Mouse (Mus musculus): ENCODE data around the gene Clca4b.
"Not testable (repeated sequence)": the region's sequence is repeated elsewhere in the genome, so short reads cannot be mapped to it uniquely, and the experiment has no call there.

The Clca4b gene

DNA sequence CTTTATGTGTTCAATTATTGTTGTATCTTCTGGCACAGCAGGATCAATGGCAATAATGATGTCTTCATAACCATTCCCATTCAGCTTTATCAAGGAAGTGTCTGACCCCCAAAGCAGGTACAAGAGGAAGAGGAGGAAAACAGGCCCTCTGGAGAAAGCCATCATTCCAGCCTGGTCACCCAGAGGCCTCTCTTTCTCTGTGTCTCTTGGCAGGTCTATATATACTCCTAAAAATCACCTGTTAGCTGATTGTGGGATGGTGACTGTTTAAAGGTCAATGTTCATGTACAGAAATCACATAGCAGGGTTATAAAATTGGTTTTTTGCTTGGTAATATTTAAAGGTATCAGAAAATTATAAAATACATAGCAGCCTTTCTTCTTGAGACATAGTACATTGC, at the start of gene Clca4b:
Gene Clca4b, minus strand, starts transcription at position 195 of the 400 bp plus-strand sequence.
- no peak for DNase-seq

DNA sequence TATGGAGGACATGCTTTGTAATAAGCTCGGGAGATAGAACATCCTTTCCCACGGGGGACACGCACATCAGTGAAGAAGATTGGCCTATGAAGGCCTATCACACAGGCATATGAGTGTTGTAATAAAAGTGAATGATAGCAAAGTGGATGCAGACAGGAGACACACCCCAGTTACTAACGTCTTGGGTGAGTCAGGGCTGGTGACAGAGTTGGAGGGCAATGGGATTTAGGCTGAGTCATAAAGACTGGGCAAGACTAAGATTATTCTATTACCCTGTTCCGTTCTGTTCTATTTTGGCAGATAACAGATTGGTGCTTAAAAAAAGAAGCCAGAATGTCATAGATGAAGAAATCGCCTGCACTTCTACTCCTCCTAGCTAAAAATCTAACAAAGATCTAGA, 48.2 kb upstream of the Clca4b start:
- no peak for DNase-seq

DNA sequence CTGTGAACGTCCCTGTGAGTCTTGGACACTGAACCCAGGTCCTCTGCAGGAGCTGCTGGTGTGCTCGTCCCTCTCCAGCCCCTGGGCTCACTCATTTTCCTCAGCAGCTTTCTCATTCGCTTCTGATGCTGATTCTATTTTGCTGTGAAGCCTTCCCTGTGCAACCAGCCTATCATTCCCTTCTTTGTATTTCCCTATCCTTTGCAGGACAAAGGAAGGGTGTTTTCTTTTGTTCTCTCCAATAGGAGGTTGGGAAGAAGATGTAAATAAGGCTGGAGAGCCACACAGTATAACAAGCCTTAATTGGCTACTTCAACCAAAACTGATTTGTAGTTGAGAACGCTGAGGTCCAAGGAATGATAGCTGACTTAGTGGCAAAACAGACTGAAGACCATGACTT, 45.3 kb upstream of the Clca4b start:
- DNase-seq, result no peak

DNA sequence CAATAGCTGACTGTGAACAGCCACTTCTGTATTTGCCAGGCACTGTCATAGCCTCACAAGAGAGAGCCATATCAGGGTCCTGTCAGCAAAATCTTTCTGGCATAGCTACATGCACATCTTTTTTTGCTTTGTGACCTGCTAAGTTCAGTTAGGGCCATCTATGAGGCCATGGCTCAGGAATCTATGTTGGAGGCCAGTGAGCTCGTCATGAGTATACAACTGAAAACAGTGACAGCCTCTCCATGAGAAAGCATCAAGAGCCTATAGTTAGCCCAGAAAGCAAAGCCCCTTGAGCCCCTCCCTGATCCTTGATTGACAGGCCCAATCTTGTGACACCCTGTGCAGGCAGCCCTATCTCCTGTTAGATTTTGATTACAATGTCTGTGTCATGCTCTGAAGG, 43.8 kb upstream of the Clca4b start:
- no peak for DNase-seq

DNA sequence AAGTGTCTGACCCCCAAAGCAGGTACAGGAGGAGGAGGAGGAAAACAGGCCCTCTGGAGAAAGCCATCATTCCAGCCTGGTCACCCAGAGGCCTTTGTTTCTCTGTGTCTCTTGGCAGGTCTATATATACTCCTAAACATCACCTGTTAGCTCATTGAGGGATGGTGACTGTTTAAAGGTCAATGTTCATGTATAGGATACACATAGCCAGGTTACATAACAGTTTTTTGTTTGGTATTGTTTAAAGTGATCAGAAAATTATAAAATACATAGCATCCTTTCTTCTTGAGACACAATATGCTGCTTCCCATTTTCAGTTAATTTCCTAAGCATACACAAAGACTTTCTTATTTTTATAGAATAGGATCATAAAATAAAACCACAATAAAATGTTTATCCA, 42.6 kb upstream of the Clca4b start, which contains the start of gene Clca4a:
Gene Clca4a, minus strand, starts transcription at position 101 of the 400 bp plus-strand sequence.
- no peak for DNase-seq

DNA sequence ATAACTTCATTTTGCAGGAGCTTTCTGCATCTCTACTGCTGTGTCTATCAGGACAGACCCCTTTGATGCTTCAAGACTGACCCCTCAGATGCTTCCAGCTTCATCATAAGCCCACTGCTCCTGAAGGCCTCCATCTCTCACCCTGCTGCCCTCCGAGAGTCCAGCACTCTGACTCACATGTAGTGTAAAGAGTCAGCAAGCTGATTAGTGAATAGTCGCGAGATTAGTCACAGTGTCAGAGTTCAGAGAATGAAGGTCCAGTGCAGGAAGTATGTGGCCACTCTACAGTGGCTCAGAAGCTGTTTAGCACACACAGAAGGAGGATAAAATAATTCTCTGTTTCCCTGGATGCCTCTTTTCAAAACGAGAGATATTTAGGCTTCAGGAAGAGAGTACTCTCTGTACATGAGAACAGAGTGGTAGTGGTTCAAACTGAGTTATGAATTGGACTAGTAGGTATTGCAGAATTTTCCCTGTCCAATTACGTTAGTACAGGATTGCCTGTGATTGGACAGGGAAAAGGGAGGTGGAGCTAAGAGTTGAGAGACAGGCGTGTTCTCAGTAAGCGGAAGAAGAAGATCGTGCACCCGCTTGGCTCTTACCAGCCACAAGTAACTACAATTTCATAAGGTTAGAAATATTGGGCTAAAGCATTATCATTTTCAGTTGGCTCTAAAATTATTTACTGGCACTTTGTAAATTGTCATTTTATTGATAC, 39.4 kb upstream of the Clca4b start:
- no peak for DNase-seq

DNA sequence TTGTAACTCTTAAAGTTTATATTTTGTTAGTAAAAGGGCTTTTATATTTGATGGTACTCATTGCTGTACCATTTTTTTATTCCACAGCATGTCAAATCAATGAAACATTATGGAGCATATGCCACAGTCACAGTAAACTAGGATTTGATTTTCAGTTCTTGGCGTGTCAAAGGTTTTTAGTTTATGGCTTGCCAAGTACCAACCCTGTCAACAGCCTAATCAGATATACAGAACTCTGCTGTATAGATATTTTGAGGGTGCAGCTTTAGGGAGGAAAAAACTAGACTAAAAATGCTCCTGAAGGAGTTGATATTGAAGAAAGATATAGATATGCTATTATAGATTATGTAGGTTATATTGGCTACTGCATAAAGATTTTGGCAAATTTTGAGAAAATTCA, 37.4 kb upstream of the Clca4b start:
- no peak for DNase-seq

DNA sequence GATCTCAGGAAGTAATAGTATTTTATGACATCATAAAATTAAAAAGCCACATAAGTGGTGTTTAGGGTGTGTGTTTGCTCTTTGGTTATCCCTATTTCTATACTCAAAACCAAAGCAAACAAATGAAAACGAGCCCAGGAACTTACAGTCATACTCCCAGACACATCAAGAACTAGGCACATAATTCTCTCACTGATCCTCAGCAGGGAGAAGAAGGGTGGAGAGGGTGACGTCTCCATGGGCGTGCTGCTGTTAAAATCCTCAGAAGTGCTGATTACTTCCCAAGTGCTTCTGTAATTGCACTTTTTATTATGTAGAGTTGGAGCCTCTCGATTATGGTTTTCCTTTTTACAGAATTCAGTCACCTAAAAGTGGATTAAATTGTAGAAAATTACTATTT, 33.7 kb upstream of the Clca4b start:
- DNase-seq, result no peak

DNA sequence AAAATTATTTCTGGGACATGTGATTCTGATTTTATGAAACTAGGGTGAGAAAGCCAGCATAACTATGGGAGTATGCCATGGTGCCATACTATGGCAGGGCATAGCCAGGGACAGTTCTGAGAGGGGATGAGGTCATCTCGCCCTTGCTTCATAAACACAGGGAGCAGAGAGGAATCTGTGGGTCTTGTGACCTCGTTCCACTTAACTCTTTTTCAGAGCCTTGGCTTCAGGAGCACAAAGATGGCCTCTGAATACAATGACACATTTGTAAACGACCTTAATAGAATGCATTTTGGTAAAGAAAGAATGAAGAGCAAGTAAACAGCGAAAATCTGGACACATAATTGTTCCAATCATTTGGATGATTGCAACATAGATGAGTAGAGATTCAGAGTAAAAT, 18.5 kb upstream of the Clca4b start:
- DNase-seq, result no peak

DNA sequence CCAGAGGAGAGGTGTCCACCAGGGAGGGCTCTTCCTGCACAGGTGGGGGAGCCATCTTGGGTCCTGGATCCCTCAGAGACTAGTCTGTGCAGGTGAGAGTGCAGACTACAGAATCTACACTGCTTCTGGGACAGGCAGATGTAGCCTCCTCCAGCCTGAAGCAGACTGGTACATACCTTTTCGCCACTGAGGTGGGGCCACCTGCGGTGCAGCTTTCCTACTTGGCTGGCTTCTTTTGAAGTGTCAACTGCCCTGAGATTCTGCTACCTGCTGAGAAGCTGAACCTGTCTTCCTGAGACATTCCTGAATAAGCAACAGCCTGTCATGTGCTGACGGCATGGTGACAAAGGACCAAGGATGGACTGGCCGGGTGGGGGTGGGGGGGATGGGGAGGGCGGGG, 15.0 kb upstream of the Clca4b start:
- DNase-seq, result not testable (repeated sequence)

DNA sequence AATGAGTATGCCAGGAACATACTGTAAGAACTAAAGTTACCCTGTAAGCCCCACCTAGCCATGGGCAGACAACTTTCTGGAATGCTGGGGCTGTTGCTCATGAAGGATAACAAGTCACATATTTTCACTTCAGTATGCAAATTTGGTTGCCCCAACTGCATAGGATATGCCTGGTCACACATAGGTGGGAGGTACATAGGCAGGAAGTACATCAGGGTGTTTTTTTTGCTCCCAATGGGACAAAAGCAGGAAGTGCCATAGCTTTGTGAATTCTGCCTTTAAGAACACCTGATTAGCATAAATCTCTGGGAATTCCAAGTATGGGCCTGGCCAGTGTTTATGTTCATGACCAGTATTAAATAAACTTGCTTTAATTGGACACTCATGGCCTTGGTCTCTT, 1.3 kb upstream of the Clca4b start:
- DNase-seq, result not testable (repeated sequence)

DNA sequence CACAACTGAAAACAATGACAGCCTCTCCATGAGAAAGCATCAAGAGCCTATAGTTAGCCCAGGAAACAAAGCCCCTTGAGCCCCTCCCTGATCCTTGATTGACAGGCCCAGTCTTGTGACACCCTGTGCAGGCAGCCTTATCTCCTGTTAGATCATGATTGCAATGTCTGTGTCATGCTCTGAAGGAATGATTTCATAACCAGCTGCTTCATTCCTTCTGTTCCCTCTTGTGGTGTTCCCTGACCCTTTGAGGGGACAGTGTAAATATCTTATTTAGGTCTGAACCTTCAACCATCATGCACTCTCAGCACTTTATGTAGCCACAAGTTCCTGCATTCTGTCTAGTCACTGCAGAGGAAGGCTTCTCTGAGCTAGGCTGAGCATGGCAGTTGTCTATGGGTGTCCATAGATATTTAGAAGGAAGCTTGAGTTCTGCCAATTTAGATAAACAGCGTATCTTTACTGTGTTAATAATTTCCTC, 722 bp upstream of the Clca4b start:
- DNase-seq, result no peak

DNA sequence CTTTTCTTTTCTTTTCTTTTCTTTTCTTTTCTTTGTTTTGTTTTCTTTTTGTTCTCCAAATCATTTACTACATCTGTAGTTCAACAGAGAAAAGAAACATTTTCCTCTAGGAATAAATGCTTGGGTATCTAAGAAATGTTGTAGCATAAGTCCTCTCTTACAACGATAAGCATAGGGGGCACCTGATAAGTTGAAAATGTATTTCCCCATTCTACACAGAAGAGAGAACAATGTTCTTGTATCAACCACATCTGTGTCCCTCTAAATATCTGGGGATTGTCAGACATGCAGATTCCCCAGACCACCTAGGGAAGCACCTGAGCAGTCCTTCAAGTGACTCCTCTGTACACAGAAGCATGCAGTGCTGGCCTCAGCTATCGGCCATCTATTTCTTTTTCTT, 18.3 kb downstream of the Clca4b start:
- DNase-seq, result no peak

DNA sequence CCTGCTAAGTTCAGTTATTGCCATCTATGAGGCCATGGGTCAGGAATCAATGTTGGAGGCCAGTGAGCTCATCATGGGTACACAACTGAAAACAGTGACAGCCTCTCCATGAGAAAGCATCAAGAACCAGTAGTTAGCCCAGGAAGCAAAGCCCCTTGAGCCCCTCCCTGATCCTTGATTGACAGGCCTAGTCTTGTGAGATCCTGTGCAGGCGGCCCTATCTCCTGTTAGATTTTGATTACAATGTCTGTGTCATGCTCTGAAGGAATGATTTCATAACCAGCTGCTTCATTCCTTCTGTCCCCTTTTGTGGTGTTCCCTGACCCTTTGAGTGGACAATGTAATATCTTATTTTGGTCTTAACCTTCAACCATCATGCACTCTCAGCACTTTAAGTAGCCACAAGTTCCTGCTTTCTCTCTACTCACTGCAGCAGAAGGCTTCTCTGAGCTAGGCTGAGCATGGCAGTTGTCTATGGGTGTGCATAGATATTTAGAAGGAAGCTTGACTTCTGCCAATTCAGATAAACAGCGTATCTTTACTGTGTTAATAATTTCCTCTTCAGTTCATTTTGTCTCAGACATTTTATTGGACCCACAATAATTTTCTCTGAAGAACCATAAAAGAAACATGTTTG, 35.2 kb downstream of the Clca4b start:
- DNase-seq, result no peak

DNA sequence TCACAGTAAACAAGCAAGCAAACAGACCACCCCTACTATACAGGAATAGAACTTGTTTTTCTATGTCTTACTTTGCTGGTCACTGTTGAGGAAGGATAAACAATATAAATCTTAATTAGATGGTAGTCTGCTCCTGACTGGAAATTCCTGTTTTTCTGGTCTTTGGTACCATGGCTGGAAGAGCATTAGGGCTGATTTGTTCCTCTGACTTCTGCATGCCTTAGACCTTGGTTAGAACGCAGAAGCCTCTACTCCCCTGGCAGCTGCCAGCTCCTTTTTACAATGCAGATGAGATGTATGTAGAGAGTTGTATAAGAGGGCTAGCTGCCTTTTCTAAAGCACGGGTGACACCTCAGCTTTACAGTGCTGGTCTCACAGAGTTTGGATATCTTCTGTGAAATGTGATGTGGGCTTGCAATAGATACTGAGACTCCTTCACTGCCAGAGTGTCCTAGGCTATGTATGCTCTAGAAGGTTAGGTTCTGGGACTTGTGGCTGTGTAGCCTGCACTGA, 42.0 kb downstream of the Clca4b start:
- DNase-seq, result no peak

DNA sequence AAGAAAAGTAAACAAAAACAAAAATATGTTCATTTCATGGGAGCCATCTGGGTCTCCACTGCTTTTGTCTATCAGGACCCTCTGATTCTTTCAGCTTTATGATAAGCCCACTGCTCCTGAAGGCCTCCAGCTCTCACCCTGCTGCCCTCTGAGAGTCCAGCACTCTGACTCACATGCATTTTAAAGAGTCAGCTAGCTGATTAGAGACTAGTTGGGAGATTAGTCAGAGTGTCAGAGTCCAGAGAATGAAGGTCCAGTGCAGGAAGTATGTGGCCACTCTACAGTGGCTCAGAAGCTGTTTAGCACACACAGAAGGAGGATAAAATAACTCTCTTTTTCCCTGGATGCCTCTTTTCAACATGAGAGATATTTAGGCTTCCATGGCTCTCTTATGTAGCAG, 45.4 kb downstream of the Clca4b start:
- no peak for DNase-seq

DNA sequence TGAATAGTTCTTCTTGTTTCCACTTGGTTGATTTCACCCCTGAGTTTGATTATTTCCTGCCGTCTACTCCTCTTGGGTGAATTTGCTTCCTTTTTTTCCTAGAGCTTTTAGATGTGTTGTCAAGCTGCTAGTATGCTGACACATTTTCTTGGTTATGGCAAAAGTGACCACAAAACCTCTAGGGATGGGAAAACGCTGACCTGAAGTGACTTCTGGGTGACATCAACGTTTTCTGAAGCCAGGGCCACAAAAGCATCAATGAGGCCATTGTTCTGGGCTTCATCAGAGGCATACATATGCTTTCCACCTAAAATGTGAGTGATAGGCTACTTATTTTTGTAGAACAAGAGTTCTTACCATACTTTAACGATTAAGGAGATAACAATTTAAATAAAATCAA, 60.3 kb downstream of the Clca4b start:
- DNase-seq, result not testable (repeated sequence)

All from cerebellum, adult 9-11 months (tissue).